ENCODE assay signal across 11 mouse cellular contexts in the genomic region with DNA sequence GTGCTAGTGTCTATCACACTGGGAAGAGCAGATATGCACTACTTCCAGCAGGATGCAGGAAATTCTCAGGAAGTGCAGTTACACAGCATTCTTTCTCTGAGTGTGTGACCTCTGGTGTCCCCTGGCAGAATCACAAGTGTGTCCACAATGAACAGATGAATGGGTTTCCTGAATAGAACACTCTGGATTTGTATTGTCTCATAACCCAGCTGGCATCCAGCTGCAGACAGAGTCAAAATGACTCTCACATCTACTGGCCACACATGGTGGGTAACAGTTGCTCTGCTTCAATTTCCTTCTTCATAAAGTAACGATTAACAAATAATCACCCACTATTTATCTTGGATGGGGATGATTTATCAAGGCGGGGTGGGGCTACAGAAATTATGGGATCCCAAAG. TPM values are rescaled to one million over a fixed set of nuclear protein-coding genes. Genes with fewer than 3 reads are reported as not detected.
A peak's percentile ranks its signal among the peaks of the same experiment; 100 is the strongest.
DNase-seq lines count a peak whose midpoint lies in the region; ATAC-seq and TF ChIP-seq lines count a peak whose summit lies in the region.
"Had no signal": no experiment of that assay in that cellular context is flagged by ENCODE, and none has a peak within 500 bp of the region (broad histone marks: within the 10 kb centered on the region; RNA-seq: fewer than 3 reads in every experiment).

No protein-coding gene starts in this region.

- no peak overlapping the region for H3K4me2 ChIP-seq in hindbrain, embryonic 14.5 days (replicated peaks)

- intact Hi-C loops in left cerebral cortex, postnatal 4 days (cut with DNase I): no loop called here

- TF ChIP-seq CTCF in brain, embryonic 14.5 days (IDR thresholded peaks at IDR 0.05; ENCODE audit: borderline replicate concordance, extremely low read depth, insufficient read depth, insufficient read length): no peak

- H3K9ac ChIP-seq in hindbrain, embryonic 14.5 days: no peak overlapping the region

- ATAC-seq in hindbrain, embryonic 14.5 days (ENCODE audit: low FRiP score): no peak

- 54% methylated on average over 2 of the region's 2 CpGs for WGBS in hindbrain, embryonic 14.5 days

- no peak for TF ChIP-seq POLR2A in brain, embryonic 14.5 days (IDR thresholded peaks at IDR 0.05; ENCODE audit: borderline replicate concordance, extremely low read depth, insufficient read depth, insufficient read length, poor library complexity, severe bottlenecking)

- H3K27me3 ChIP-seq in hindbrain, embryonic 14.5 days (ENCODE audit: control insufficient read depth, insufficient read depth, low read length): no peaks in the 10 kb centered on the region

- no peaks in the 10 kb centered on the region for H3K9me3 ChIP-seq in hindbrain, embryonic 14.5 days (ENCODE audit: control insufficient read depth, low read length)

- peak; percentile 12 for DNase-seq in heart, postnatal 4 days
- no peak for DNase-seq in heart, adult 11 months
- DNase-seq in brain, embryonic 14.5 days (ENCODE audit: low read depth): peak; percentile 48
- no peak for DNase-seq in hindbrain, embryonic 14.5 days (ENCODE audit: low spot score)
- DNase-seq in lung, postnatal 4 days: peak; percentile 42 to 82
- DNase-seq in left cerebral cortex, adult 8-10 months (ENCODE audit: low spot score in 2 of 2): no peak
- no peak for DNase-seq in left cerebral cortex, adult 11 months (ENCODE audit: low spot score)
- no peak for DNase-seq in left cerebral cortex, postnatal 4 days
- DNase-seq: heart, adult 2 months; liver had no signal

- peak overlapping the region; percentile 51; the same call in 1 of the 2 replicates for H3K27ac ChIP-seq in hindbrain, embryonic 14.5 days
- H3K27ac ChIP-seq: heart, adult 2 months had no signal

- H3K36me3 ChIP-seq in hindbrain, embryonic 14.5 days (replicated peaks; ENCODE audit: control insufficient read depth, insufficient read depth): no peaks in the 10 kb centered on the region

- H3K4me1 ChIP-seq in hindbrain, embryonic 14.5 days (replicated peaks; ENCODE audit: control insufficient read depth, insufficient read depth, low read length): peaks cover 18% of the 10 kb centered on the region

- no peak overlapping the region for H3K4me3 ChIP-seq in hindbrain, embryonic 14.5 days (replicated peaks; ENCODE audit: low read length)
- H3K4me3 ChIP-seq: heart, adult 2 months; myocyte had no signal

RNA-seq across cellular contexts. Expression of a gene that starts 43.5 kb away (rescaled TPM):
- under 1 TPM; 0.11 to 0.19 TPM for total RNA-seq in heart, postnatal 4 days (2021)
- 8.7 and 18.1 TPM in 2 replicates for polyA plus RNA-seq in brain, embryonic 14.5 days (2012; rRNA removed)
- 13.4 and 14.5 TPM in 2 replicates for polyA plus RNA-seq in hindbrain, embryonic 14.5 days (2014; fragmentation: Nextera tagmentation; extraction: Ambion mirVana)
- total RNA-seq in left cerebral cortex, adult 8-10 months (2022): 100 to 1,000 TPM in 1 of 4 experiments, 10 to 100 TPM in 3; 86.2 to 100 (median 90.7) TPM
- 100 to 1,000 TPM; 110 TPM for total RNA-seq in left cerebral cortex, postnatal 4 days (2021)

Comparison
In these comparisons a context has a peak if more than half of its experiments do, and no peak if none do; other contexts are left out.
1. DNase-seq: peak in heart, postnatal 4 days (single experiment), brain, embryonic 14.5 days (single experiment) and lung, postnatal 4 days (2 of 2); none in heart, adult 11 months (single experiment), hindbrain, embryonic 14.5 days (single experiment), left cerebral cortex, adult 8-10 months (0 of 2), left cerebral cortex, adult 11 months (single experiment) and left cerebral cortex, postnatal 4 days (single experiment).
2. RNA of a gene that starts 43.5 kb away (total RNA-seq): 110 TPM in left cerebral cortex, postnatal 4 days and 86.2 to 100 TPM in left cerebral cortex, adult 8-10 months; 0.11 to 0.19 TPM in heart, postnatal 4 days; every median in the first group is over 10 times any median in the second.